In the genomic region with DNA sequence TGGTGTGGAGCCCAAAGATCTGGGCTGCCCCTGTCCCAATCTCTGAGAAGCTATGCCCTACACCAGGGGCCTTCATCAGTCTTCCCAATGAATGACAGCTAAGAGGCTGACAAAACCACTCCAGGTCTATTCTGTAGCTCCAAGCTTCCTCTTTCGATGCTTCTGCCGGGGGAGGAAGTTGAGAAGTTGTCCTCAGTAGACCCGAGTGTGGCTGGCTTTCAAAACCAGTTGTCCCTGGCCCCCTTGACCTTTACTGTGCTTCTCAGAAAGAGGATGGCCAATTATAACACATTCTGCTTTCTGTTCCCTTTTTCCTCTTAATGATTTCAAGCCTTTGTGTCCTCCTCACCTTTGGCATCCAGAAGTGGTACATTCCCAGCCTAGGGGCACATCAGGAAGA, we compare ENCODE assay signal across 19 mouse cellular contexts.
DNase-seq lines count a peak whose midpoint lies in the region; ATAC-seq and TF ChIP-seq lines count a peak whose summit lies in the region.
"Had no signal": no experiment of that assay in that cellular context is flagged by ENCODE, and none has a peak within 500 bp of the region (broad histone marks: within the 10 kb centered on the region; RNA-seq: fewer than 3 reads in every experiment).

No protein-coding gene starts in this region.

- H3K4me2 ChIP-seq in heart, embryonic 11.5 days, result no peak overlapping the region
- H3K4me2 ChIP-seq in liver, postnatal 0 days (ENCODE audit: low read depth, low read length), result no peak overlapping the region
- H3K4me2 ChIP-seq in liver, embryonic 12.5 days, result no peak overlapping the region
- H3K4me2 ChIP-seq: embryonic facial prominence, embryonic 15.5 days; forebrain, embryonic 15.5 days; heart, embryonic 13.5 days; hindbrain, embryonic 12.5 days; limb, embryonic 15.5 days had no signal

- no peak for TF ChIP-seq EP300 in liver, postnatal 0 days (IDR thresholded peaks at IDR 0.05; ENCODE audit: low read depth)

- H3K4me3 ChIP-seq in heart, embryonic 11.5 days (ENCODE audit: low read depth, low read length), result no peak overlapping the region
- H3K4me3 ChIP-seq in liver, postnatal 0 days (ENCODE audit: low read depth, low read length), result no peak overlapping the region
- H3K4me3 ChIP-seq in liver, embryonic 12.5 days, result no peak overlapping the region
- H3K4me3 ChIP-seq: embryonic facial prominence, embryonic 15.5 days; forebrain, embryonic 15.5 days; gastrocnemius, adult 2 months; heart, embryonic 13.5 days; hindbrain, embryonic 12.5 days; limb, embryonic 15.5 days had no signal

- no peak for ATAC-seq in heart, embryonic 11.5 days (replicated peaks; ENCODE audit: insufficient number of reproducible peaks, low FRiP score, low TSS enrichment)
- 0 out of 2 replicates have a peak, but pooled peaks have one; percentile 21 for ATAC-seq in liver, postnatal 0 days
- no peak for ATAC-seq in liver, embryonic 12.5 days
- ATAC-seq in megakaryocyte progenitor cell, adult 5-6 weeks (replicated peaks; ENCODE audit: poor library complexity), result peak; percentile 95
- ATAC-seq: forebrain, embryonic 15.5 days; intestine, embryonic 16.5 days had no signal

- H3K9ac ChIP-seq in heart, embryonic 11.5 days (ENCODE audit: low read depth, low read length), result no peak overlapping the region
- H3K9ac ChIP-seq in liver, postnatal 0 days (replicated peaks), result no peak overlapping the region
- H3K9ac ChIP-seq in liver, embryonic 12.5 days, result no peak overlapping the region
- H3K9ac ChIP-seq: embryonic facial prominence, embryonic 15.5 days; forebrain, embryonic 15.5 days; heart, embryonic 13.5 days; hindbrain, embryonic 12.5 days; limb, embryonic 15.5 days had no signal

- H3K4me1 ChIP-seq in heart, embryonic 11.5 days (ENCODE audit: control insufficient read depth, insufficient read depth, low read length), result peaks cover 16% of the 10 kb centered on the region
- peaks cover 11% of the 10 kb centered on the region for H3K4me1 ChIP-seq in liver, postnatal 0 days (ENCODE audit: insufficient read depth)
- peaks cover 12% of the 10 kb centered on the region for H3K4me1 ChIP-seq in liver, embryonic 12.5 days

- H3K27me3 ChIP-seq in heart, embryonic 11.5 days (ENCODE audit: control insufficient read depth, insufficient read depth, low read length), result no peaks in the 10 kb centered on the region
- no peaks in the 10 kb centered on the region for H3K27me3 ChIP-seq in liver, postnatal 0 days (ENCODE audit: insufficient read depth, low read length)
- H3K27me3 ChIP-seq in liver, embryonic 12.5 days (replicated peaks), result peaks cover 24% of the 10 kb centered on the region
- H3K27me3 ChIP-seq: embryonic facial prominence, embryonic 15.5 days; forebrain, embryonic 15.5 days; hindbrain, embryonic 12.5 days; limb, embryonic 15.5 days had no signal

- peak; percentile 96 for DNase-seq in heart, adult 11 months
- DNase-seq in liver, postnatal 0 days, result no peak
- peak; percentile 39 for DNase-seq in brain, adult 2 months (ENCODE audit: low read depth, low spot score)
- DNase-seq in Muller cell, postnatal 12 days (ENCODE audit: inconsistent ontology term), result no peak
- DNase-seq in adrenal gland, adult 8-10 months, result no peak
- DNase-seq: adrenal gland, postnatal 25 days; gastrocnemius, adult 2 months; kidney, postnatal 25 days; right cerebral cortex, postnatal 4 days had no signal

- H3K27ac ChIP-seq in heart, embryonic 11.5 days (ENCODE audit: low read depth, low read length), result no peak overlapping the region
- H3K27ac ChIP-seq in liver, postnatal 0 days (ENCODE audit: low read depth), result no peak overlapping the region
- no peak overlapping the region for H3K27ac ChIP-seq in liver, embryonic 12.5 days
- H3K27ac ChIP-seq: embryonic facial prominence, embryonic 15.5 days; forebrain, embryonic 15.5 days; gastrocnemius, adult 2 months; heart, embryonic 13.5 days; hindbrain, embryonic 12.5 days; limb, embryonic 15.5 days; stomach, postnatal 0 days had no signal

- no peak for TF ChIP-seq CTCF in liver, postnatal 0 days (IDR thresholded peaks at IDR 0.05; ENCODE audit: low read depth)

- no peaks in the 10 kb centered on the region for H3K36me3 ChIP-seq in heart, embryonic 11.5 days (ENCODE audit: control insufficient read depth, insufficient read depth, low read length)
- no peaks in the 10 kb centered on the region for H3K36me3 ChIP-seq in liver, postnatal 0 days (replicated peaks; ENCODE audit: insufficient read depth, low read length)
- H3K36me3 ChIP-seq in liver, embryonic 12.5 days, result no peaks in the 10 kb centered on the region
- H3K36me3 ChIP-seq: embryonic facial prominence, embryonic 15.5 days; forebrain, embryonic 15.5 days; heart, embryonic 13.5 days; hindbrain, embryonic 12.5 days; limb, embryonic 15.5 days had no signal

- no peaks in the 10 kb centered on the region for H3K9me3 ChIP-seq in heart, embryonic 11.5 days (replicated peaks; ENCODE audit: control insufficient read depth, low read length)
- H3K9me3 ChIP-seq in liver, postnatal 0 days (ENCODE audit: low read length), result no peaks in the 10 kb centered on the region
- no peaks in the 10 kb centered on the region for H3K9me3 ChIP-seq in liver, embryonic 12.5 days (replicated peaks)
- H3K9me3 ChIP-seq: embryonic facial prominence, embryonic 15.5 days; forebrain, embryonic 15.5 days; hindbrain, embryonic 12.5 days; limb, embryonic 15.5 days had no signal

- 64% methylated on average over 3 of the region's 3 CpGs for WGBS in heart, embryonic 11.5 days (ENCODE audit: insufficient replicate concordance)
- 18% methylated on average over 3 of the region's 3 CpGs for WGBS in liver, postnatal 0 days (ENCODE audit: insufficient replicate concordance)
- WGBS in liver, embryonic 12.5 days (ENCODE audit: insufficient replicate concordance), result 23% methylated on average over 3 of the region's 3 CpGs

Comparison
In these comparisons a context has a peak if more than half of its experiments do, and no peak if none do; other contexts are left out.
1. ATAC-seq: peak in liver, postnatal 0 days (single experiment) and megakaryocyte progenitor cell, adult 5-6 weeks (single experiment); none in heart, embryonic 11.5 days (single experiment) and liver, embryonic 12.5 days (single experiment).
2. DNase-seq: peak in heart, adult 11 months (single experiment) and brain, adult 2 months (single experiment); none in liver, postnatal 0 days (single experiment), Muller cell, postnatal 12 days (single experiment) and adrenal gland, adult 8-10 months (single experiment).